Mouse (Mus musculus): Measurements from ENCODE around the gene Ptf1a.

The Ptf1a gene

DNA sequence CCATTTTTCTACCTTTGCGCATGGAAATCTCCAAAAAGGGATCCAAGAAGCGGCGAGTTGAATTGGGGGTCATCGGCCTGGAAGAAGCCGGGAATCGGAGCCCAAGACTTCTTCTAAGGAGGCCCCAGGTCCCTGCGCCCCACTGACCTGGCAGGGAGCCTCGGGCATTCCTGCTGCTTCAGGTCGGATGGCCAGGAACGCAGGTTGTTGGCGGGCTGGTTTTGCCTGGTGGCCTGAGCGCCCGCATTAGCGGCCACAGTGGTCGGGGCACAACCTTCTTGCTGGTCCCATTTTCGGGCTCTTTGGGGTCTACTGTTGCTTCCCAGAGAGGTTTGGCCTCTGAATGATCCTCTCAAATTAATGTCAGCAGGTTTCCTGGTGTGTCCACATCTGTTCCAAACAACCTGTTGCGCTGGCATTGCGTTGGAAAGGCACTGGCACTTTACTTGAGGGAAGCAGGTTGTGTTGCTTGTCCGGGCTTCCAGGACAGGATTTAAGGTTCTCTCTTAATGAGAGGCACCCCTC, 7.1 kb downstream of the Ptf1a start:
- DNase-seq (ENCODE audit: low spot score): no peak

DNA sequence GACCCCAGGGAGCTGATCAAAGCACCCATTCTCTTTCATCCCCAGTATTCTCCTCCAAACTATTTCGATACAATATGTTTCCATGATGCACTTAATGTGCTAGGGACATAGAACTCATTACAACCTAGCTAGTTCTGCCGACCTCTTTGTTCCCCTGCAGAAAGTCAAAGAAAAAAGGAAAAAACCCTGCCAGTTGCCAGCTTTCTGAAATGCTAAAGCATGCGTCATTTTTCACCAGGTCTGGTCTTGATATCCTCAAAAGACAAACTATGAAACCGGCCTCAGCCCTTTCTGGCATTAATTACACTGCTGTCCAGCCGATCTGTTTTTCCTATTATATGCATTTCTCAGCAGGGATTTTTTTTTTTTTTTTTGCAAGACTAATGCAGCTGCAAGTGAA, 9.8 kb downstream of the Ptf1a start:
- DNase-seq (ENCODE audit: low spot score): no peak

DNA sequence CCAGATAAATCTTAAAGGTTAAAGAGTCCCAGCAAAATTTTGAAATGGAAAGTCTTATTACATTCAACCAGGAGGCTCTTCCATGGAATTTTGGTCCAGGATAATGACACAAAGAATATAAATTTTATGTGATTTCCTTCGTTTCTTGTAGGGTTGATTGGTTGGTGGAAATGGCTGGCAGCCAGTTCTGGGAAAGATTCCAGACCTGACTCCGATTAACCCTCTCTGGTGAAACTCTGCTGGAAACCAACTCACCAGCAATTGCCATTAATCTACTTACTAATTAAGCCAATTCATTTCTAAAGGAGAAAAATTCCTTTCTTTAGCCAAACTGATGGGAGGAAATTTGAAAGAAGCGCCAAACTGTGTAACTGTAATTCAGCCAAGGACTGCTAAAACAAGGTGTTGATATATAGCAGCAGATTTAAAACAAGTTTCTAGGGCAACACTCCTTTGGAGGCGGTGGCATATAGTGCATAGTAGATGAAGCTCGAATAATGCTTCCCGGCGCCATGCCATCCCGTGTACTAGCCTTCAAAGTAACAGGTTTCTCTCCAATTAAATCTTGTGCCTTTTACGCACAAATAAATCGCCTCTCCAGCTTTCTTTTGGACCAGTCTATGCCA, 10.5 kb downstream of the Ptf1a start:
- no peak for DNase-seq (ENCODE audit: low spot score)

DNA sequence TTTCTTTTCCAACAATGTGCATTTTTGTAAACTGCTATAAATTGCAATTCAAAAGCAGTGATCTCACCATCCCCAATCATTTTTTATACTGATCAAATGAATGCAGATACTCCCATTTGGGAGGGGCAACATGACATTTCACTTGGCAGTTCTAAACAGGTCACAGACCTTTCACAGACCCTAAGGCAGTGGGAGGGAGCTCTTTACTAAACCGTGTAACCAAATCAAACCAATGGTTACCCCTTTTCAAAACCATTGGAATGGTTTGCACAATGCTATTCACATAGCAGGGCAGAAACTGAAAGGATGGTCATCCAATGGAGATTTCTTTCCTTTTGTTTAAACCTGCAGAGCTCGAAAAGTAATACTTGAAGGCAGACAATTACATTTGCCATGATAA, 13.3 kb downstream of the Ptf1a start:
- no peak for DNase-seq (ENCODE audit: low spot score)

DNA sequence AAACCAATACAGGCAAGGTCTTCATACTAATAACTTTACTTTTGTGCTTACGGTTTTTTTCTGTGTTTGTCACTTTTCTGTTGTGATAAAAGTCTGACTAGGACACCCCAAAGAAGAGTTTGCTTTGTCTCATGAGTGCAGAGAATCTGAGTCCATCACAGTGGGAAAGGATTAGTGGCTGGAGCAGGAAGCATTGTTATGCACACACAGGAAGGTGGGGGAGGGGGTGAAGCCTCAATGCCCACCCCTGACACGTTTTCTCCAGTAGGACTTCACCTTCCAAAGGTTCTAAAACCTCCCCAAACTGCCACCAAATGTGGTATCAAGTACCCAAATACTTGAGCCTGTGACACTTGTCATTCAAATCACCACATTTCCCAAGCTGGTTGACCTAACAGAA, 16.5 kb downstream of the Ptf1a start:
- DNase-seq (ENCODE audit: low spot score): no peak

DNA sequence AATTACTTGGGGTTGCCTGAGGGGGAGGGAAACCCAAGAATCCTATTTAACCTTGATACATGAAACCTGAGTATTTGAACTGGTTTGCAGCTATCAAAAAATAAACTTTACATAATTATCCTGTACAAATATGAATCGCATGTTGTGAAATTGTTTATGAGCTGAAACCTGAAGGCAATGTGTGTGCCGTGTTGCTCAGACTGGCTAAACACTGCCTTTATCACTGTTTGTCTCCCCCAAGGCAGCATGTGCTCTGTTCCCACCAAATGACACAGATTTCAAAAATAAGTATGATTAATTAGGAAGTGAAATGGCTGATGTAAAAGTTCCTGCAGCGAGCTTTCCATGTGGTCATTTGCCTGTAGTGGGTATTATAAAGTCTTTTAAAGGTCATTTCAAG, 44.8 kb downstream of the Ptf1a start:
- no peak for DNase-seq (ENCODE audit: low spot score)
